Mouse (Mus musculus): ENCODE data around the gene Mn1. TPM values are rescaled to one million over a fixed set of nuclear protein-coding genes. Genes with fewer than 3 reads are reported as not detected.

Gene Mn1
- polyA plus RNA-seq, 1 experiment: 4.0 TPM

- no peak overlapping the region for H3K4me3 ChIP-seq (replicated peaks; ENCODE audit: extremely low read depth, low read depth, low read length)
- 66% methylated on average over 4 of the region's 4 CpGs for WGBS
- TF ChIP-seq CTCF (IDR thresholded peaks at IDR 0.05; ENCODE audit: insufficient read depth, low read length) (no peak), POLR2A (IDR thresholded peaks at IDR 0.05; ENCODE audit: borderline replicate concordance, extremely low read depth, low read depth, low read length) (no peak)
Measured at GRCm38 (mm10) chr5:111490599-111490998, 73.4 kb downstream of the Mn1 start.

GRCm38 (mm10) chr5:111491485-111491884, 74.3 kb downstream of the Mn1 start:
- Histone ChIP-seq H3K4me3 (replicated peaks; ENCODE audit: extremely low read depth, low read depth, low read length) (no peak overlapping the region), H3K4me1 (ENCODE audit: control insufficient read depth, insufficient read depth, low read length) (no peaks in the 10 kb centered on the region)
- TF ChIP-seq CTCF (IDR thresholded peaks at IDR 0.05; ENCODE audit: insufficient read depth, low read length): no peak
- TF ChIP-seq POLR2A (IDR thresholded peaks at IDR 0.05; ENCODE audit: borderline replicate concordance, extremely low read depth, low read depth, low read length): no peak
- no peak for DNase-seq
- WGBS: 84% methylated on average over 1 of the region's 1 CpGs

More at GRCm38 (mm10) chr5:111490599-111490998, 73.4 kb downstream of the Mn1 start:
- no peaks in the 10 kb centered on the region for H3K4me1 ChIP-seq (ENCODE audit: control insufficient read depth, insufficient read depth, low read length)
- DNase-seq: no peak

- H3K4me3 ChIP-seq (replicated peaks; ENCODE audit: extremely low read depth, low read depth, low read length): no peak overlapping the region
- 69% methylated on average over 3 of the region's 3 CpGs for WGBS
- no peak for TF ChIP-seq POLR2A (IDR thresholded peaks at IDR 0.05; ENCODE audit: borderline replicate concordance, extremely low read depth, low read depth, low read length)
- no peak for TF ChIP-seq CTCF (IDR thresholded peaks at IDR 0.05; ENCODE audit: insufficient read depth, low read length)
- DNase-seq: no peak
- no peaks in the 10 kb centered on the region for H3K4me1 ChIP-seq (ENCODE audit: control insufficient read depth, insufficient read depth, low read length)
Measured at GRCm38 (mm10) chr5:111500036-111500435, 82.9 kb downstream of the Mn1 start.

- no peak overlapping the region for H3K4me3 ChIP-seq (replicated peaks; ENCODE audit: extremely low read depth, low read depth, low read length)
- no peak for DNase-seq
- H3K4me1 ChIP-seq (ENCODE audit: control insufficient read depth, insufficient read depth, low read length): peaks cover 10% of the 10 kb centered on the region; the same call in 1 of the 2 replicates
- no peak for TF ChIP-seq POLR2A (IDR thresholded peaks at IDR 0.05; ENCODE audit: borderline replicate concordance, extremely low read depth, low read depth, low read length)
- no peak for TF ChIP-seq CTCF (IDR thresholded peaks at IDR 0.05; ENCODE audit: insufficient read depth, low read length)
- WGBS: 65% methylated on average over 13 of the region's 13 CpGs
Measured at GRCm38 (mm10) chr5:111501691-111502441, 84.7 kb downstream of the Mn1 start.

GRCm38 (mm10) chr5:111505241-111505640, 88.1 kb downstream of the Mn1 start:
- no peak for DNase-seq
- peaks cover 12% of the 10 kb centered on the region for H3K4me1 ChIP-seq (ENCODE audit: control insufficient read depth, insufficient read depth, low read length)
- no peak for TF ChIP-seq CTCF (IDR thresholded peaks at IDR 0.05; ENCODE audit: insufficient read depth, low read length)
- TF ChIP-seq POLR2A (IDR thresholded peaks at IDR 0.05; ENCODE audit: borderline replicate concordance, extremely low read depth, low read depth, low read length): no peak
- no peak overlapping the region for H3K4me3 ChIP-seq (replicated peaks; ENCODE audit: extremely low read depth, low read depth, low read length)
- WGBS: 91% methylated on average over 6 of the region's 6 CpGs

- DNase-seq: no peak
- TF ChIP-seq POLR2A (IDR thresholded peaks at IDR 0.05; ENCODE audit: borderline replicate concordance, extremely low read depth, low read depth, low read length): no peak
- no peak for TF ChIP-seq CTCF (IDR thresholded peaks at IDR 0.05; ENCODE audit: insufficient read depth, low read length)
- peaks cover 12% of the 10 kb centered on the region for H3K4me1 ChIP-seq (ENCODE audit: control insufficient read depth, insufficient read depth, low read length)
- H3K4me3 ChIP-seq (replicated peaks; ENCODE audit: extremely low read depth, low read depth, low read length): no peak overlapping the region
- WGBS: 77% methylated on average over 6 of the region's 6 CpGs
Measured at GRCm38 (mm10) chr5:111505824-111506223, 88.7 kb downstream of the Mn1 start.

GRCm38 (mm10) chr5:111506410-111506809, 89.2 kb downstream of the Mn1 start:
- Histone ChIP-seq H3K4me1 (ENCODE audit: control insufficient read depth, insufficient read depth, low read length) (peaks cover 12% of the 10 kb centered on the region), H3K4me3 (replicated peaks; ENCODE audit: extremely low read depth, low read depth, low read length) (no peak overlapping the region)
- whole genome bisulfite sequencing: 24% methylated on average over 12 of the region's 12 CpGs
- TF ChIP-seq CTCF (IDR thresholded peaks at IDR 0.05; ENCODE audit: insufficient read depth, low read length) (no peak), POLR2A (IDR thresholded peaks at IDR 0.05; ENCODE audit: borderline replicate concordance, extremely low read depth, low read depth, low read length) (no peak)
- DNase-seq: peak; percentile 10

Other genes with a start within 250 kb of the Mn1 start
- 39.4 and 53.9 TPM in 2 replicates for gene Pitpnb, start 86.6 kb upstream of the Mn1 start, polyA plus RNA-seq (2012; rRNA removed)

All from lung, adult 2 months (tissue).